Mouse (Mus musculus) kidney, adult 2 months (tissue): ENCODE data around the gene Deaf1. TPM values are rescaled to one million over a fixed set of nuclear protein-coding genes. Genes with fewer than 3 reads are reported as not detected.

Experiments
- DNase-seq: peaks from one replicate; pipeline ENCODE4 v3.0.0; 2021
- H3K27ac ChIP-seq: fragments of 200-500 bp; 2 replicates; pipeline ENCODE4 v1.5.1; 2012; ENCODE audit warnings: low read depth, low read length, control low read depth, inconsistent platforms; ENCODE audit not compliant: insufficient read depth
- H3K27me3 ChIP-seq: fragments of 200-500 bp; replicated peaks from 2 replicates; pipeline ENCODE4 v1.6.1; 2012; ENCODE audit warnings: mild to moderate bottlenecking, moderate library complexity, low read length, inconsistent platforms; ENCODE audit not compliant: control insufficient read depth, insufficient read depth
- H3K36me3 ChIP-seq: fragments of 200-500 bp; 2 replicates; pipeline ENCODE4 v1.6.1; 2012; ENCODE audit warnings: mild to moderate bottlenecking, moderate library complexity, low read length, inconsistent platforms; ENCODE audit not compliant: control insufficient read depth, insufficient read depth
- H3K4me1 ChIP-seq: fragments of 200-500 bp; 2 replicates; pipeline ENCODE4 v1.6.1; 2011; ENCODE audit warnings: low read length; ENCODE audit not compliant: control insufficient read depth, insufficient read depth
- H3K4me3 ChIP-seq: fragments of 200-500 bp; 2 replicates; pipeline ENCODE4 v1.5.1; 2011; ENCODE audit warnings: mild to moderate bottlenecking, low read depth, low read length, control low read depth; ENCODE audit not compliant: insufficient read depth
- CTCF ChIP-seq: fragments of 200-500 bp; conservative IDR thresholded peaks from 2 replicates; pipeline ENCODE4 v1.5.1; 2011; ENCODE audit warnings: low read depth, mild to moderate bottlenecking, control low read depth, low read length, moderate library complexity, mixed read lengths; ENCODE audit not compliant: insufficient read depth, insufficient read length
- POLR2A ChIP-seq: fragments of 200-500 bp; IDR thresholded peaks from one replicate; pipeline ENCODE4 v1.6.1; 2011; ENCODE audit warnings: low read depth, low read length, control low read depth
- WGBS: fragments of 180-500 bp; shearing (Covaris S2); methylation state at CpG from one replicate; pipeline ENCODE4 v1.1.7; 2018; 5-methylcytosine and 5-hydroxymethylcytosine counted together
- polyA plus RNA-seq: library from polyadenylated mRNA; depleted of rRNA; stranded (reverse); fragments of >200 nt; gene quantifications from 2 replicates; pipeline ENCODE4 v1.2.3, GENCODE M21; 2012

Deaf1 gene
- polyA plus RNA-seq, 1 experiment, result 26.8 TPM

GRCm38 (mm10) chr7:141294479-141294878 lies 33.0 kb downstream of the Deaf1 start:
- DNase-seq, result no peak
- no peak for TF ChIP-seq POLR2A
- 10% methylated on average over 22 of the region's 22 CpGs for WGBS
- H3K4me1 ChIP-seq, result peaks cover 5% of the 10 kb centered on the region
- H3K27me3 ChIP-seq, result peaks cover 3% of the 10 kb centered on the region; the same call in 1 of the 2 replicates
- H3K4me3 ChIP-seq, result 0 out of 2 replicates have a peak overlapping the region, but pooled peaks have one; percentile 3
- H3K36me3 ChIP-seq, result no peaks in the 10 kb centered on the region
- H3K27ac ChIP-seq, result no peak overlapping the region

- TF ChIP-seq CTCF (peak; percentile 25; the same call in 1 of the 2 replicates), POLR2A (no peak)
- DNase-seq, result peak; percentile 43
- Histone ChIP-seq H3K36me3 (no peaks in the 10 kb centered on the region), H3K4me1 (peaks cover 5% of the 10 kb centered on the region), H3K4me3 (no peak overlapping the region; the same call in 1 of the 2 replicates), H3K27ac (no peak overlapping the region), H3K27me3 (peaks cover 3% of the 10 kb centered on the region; the same call in 1 of the 2 replicates)
- WGBS, result under 1% methylated on average over 53 of the region's 53 CpGs
Measured at GRCm38 (mm10) chr7:141293852-141294471, 33.5 kb downstream of the Deaf1 start.

- TF ChIP-seq CTCF (no peak), POLR2A (no peak)
- Histone ChIP-seq H3K27me3 (peaks cover 3% of the 10 kb centered on the region; the same call in 1 of the 2 replicates), H3K36me3 (no peaks in the 10 kb centered on the region), H3K27ac (no peak overlapping the region), H3K4me3 (no peak overlapping the region), H3K4me1 (peaks cover 5% of the 10 kb centered on the region)
- WGBS, result 77% methylated on average over 15 of the region's 15 CpGs
- DNase-seq, result no peak
Measured at GRCm38 (mm10) chr7:141292583-141293388, 34.7 kb downstream of the Deaf1 start.

GRCm38 (mm10) chr7:141291921-141292582 lies 35.4 kb downstream of the Deaf1 start, which contains the start of gene Drd4:
Drd4 (plus strand) TSS chr7:141292006.
- H3K4me3 ChIP-seq, result no peak within 1 kb of the TSS
- no peak within 1 kb of the TSS for H3K27ac ChIP-seq
- no peaks in the 10 kb centered on the region for H3K36me3 ChIP-seq
- DNase-seq, result no peak
- peaks cover 5% of the 10 kb centered on the region for H3K4me1 ChIP-seq
- no peak for TF ChIP-seq CTCF
- no peak for TF ChIP-seq POLR2A
- peaks cover 3% of the 10 kb centered on the region; the same call in 1 of the 2 replicates for H3K27me3 ChIP-seq
- WGBS, result 12% methylated on average over 46 of the region's 46 CpGs

- DNase-seq, result no peak
- no peak for TF ChIP-seq CTCF
- no peak for TF ChIP-seq POLR2A
- Histone ChIP-seq H3K27ac (no peak overlapping the region), H3K4me3 (no peak overlapping the region), H3K27me3 (no peaks in the 10 kb centered on the region), H3K4me1 (no peaks in the 10 kb centered on the region), H3K36me3 (no peaks in the 10 kb centered on the region)
- WGBS, result 81% methylated on average over 3 of the region's 3 CpGs
Measured at GRCm38 (mm10) chr7:141288042-141288441, 39.4 kb downstream of the Deaf1 start.

- Histone ChIP-seq H3K27ac (no peak overlapping the region), H3K27me3 (no peaks in the 10 kb centered on the region), H3K4me1 (peaks cover 8% of the 10 kb centered on the region), H3K36me3 (no peaks in the 10 kb centered on the region), H3K4me3 (no peak overlapping the region)
- DNase-seq, result peak; percentile 31
- WGBS, result 65% methylated on average over 4 of the region's 4 CpGs
- TF ChIP-seq POLR2A (no peak), CTCF (no peak)
Measured at GRCm38 (mm10) chr7:141282756-141283155, 44.7 kb downstream of the Deaf1 start.

- 36% methylated on average over 6 of the region's 6 CpGs for WGBS
- H3K27ac ChIP-seq, result no peak overlapping the region
- peak; percentile 74 for DNase-seq
Measured at GRCm38 (mm10) chr7:141281442-141281841, 46.0 kb downstream of the Deaf1 start.

More at GRCm38 (mm10) chr7:141281442-141281841, 46.0 kb downstream of the Deaf1 start:
- H3K4me1 ChIP-seq, result peaks cover 12% of the 10 kb centered on the region
- H3K27me3 ChIP-seq, result no peaks in the 10 kb centered on the region
- no peaks in the 10 kb centered on the region for H3K36me3 ChIP-seq
- no peak overlapping the region for H3K4me3 ChIP-seq
- TF ChIP-seq POLR2A (no peak), CTCF (no peak)
